Mouse (Mus musculus) liver, embryonic 14.5 days (tissue): ENCODE data around the gene Ptpn21. TPM values are rescaled to one million over a fixed set of nuclear protein-coding genes. Genes with fewer than 3 reads are reported as not detected.
A peak's percentile ranks its signal among the peaks of the same experiment; 100 is the strongest.

Experiments
- ATAC-seq: fragments of 200-750 bp; cut with Nextera tagmentation; 2 replicates; pipeline ENCODE4 v1.8.0; 2017; ENCODE audit warnings: moderate number of reproducible peaks, mild to moderate bottlenecking, moderate library complexity; ENCODE audit not compliant: insufficient read depth
- DNase-seq, 3 experiments: peaks; one replicate each; pipeline ENCODE4 v3.0.0-alpha.2; 2012 to 2013; ENCODE audit warnings: low read depth in 3 of 3, low spot score in 3 of 3
- H3K27ac ChIP-seq: fragments of 300-500 bp; sonication (generic); 2 replicates; pipeline ENCODE4 v1.5.1; 2014; ENCODE audit warnings: moderate library complexity, mild to moderate bottlenecking, control low read depth, inconsistent platforms
- H3K27me3 ChIP-seq: fragments of 300-500 bp; sonication (generic); 2 replicates; pipeline ENCODE4 v1.6.1; 2014; ENCODE audit warnings: mild to moderate bottlenecking, low read length, moderate library complexity; ENCODE audit not compliant: control insufficient read depth, insufficient read depth
- H3K36me3 ChIP-seq: fragments of 300-500 bp; sonication (generic); replicated peaks from 2 replicates; pipeline ENCODE4 v1.6.1; 2014; ENCODE audit warnings: low read depth; ENCODE audit not compliant: control insufficient read depth, insufficient read depth
- H3K4me1 ChIP-seq, 2 experiments: fragments of 200-500 bp in 1 of 2; fragments of 300-500 bp in 1 of 2; sonication (generic) in 1 of 2; replicated peaks; 2 replicates each; pipeline ENCODE4 v1.6.1; 2012 to 2014; ENCODE audit warnings: antibody characterized with exemption in 1 of 2, inconsistent platforms in 1 of 2, low read length in 1 of 2; ENCODE audit not compliant: control insufficient read depth in 2 of 2, insufficient read depth in 2 of 2
- H3K4me2 ChIP-seq: fragments of 300-500 bp; sonication (generic); 2 replicates; pipeline ENCODE4 v1.6.1; 2014; ENCODE audit warnings: low read depth, mild to moderate bottlenecking, control low read depth, moderate library complexity
- H3K4me3 ChIP-seq, 2 experiments: fragments of 200-500 bp in 1 of 2; fragments of 300-500 bp in 1 of 2; sonication (generic) in 1 of 2; 2 replicates each; pipeline ENCODE4 v1.5.1; 2012 to 2014; ENCODE audit warnings: low read depth in 2 of 2, low read length in 2 of 2, mild to moderate bottlenecking in 2 of 2, control low read depth in 1 of 2, inconsistent platforms in 1 of 2, moderate library complexity in 1 of 2; ENCODE audit not compliant: insufficient read depth in 1 of 2
- H3K9ac ChIP-seq: fragments of 300-500 bp; sonication (generic); replicated peaks from 2 replicates; pipeline ENCODE4 v1.6.1; 2014; ENCODE audit warnings: mild to moderate bottlenecking, control low read depth, moderate library complexity
- H3K9me3 ChIP-seq: fragments of 300-500 bp; sonication (generic); 2 replicates; pipeline ENCODE4 v1.6.1; 2016; ENCODE audit warnings: low read length, mixed read lengths; ENCODE audit not compliant: control insufficient read depth
- CTCF ChIP-seq: IDR thresholded peaks from 2 replicates; pipeline ENCODE4 v1.5.1; 2016; ENCODE audit warnings: antibody characterized with exemption, low read depth, control low read depth
- EP300 ChIP-seq: IDR thresholded peaks from 2 replicates; pipeline ENCODE4 v1.6.1; 2016; ENCODE audit warnings: antibody characterized with exemption, low read depth
- WGBS: fragments of 180-500 bp; shearing (Covaris S2); extraction: QIAGEN DNeasy Blood & Tissue Kit; methylation state at CpG from one replicate; pipeline ENCODE4 v1.1.7; 2014; ENCODE audit not compliant: insufficient replicate concordance; 5-methylcytosine and 5-hydroxymethylcytosine counted together
- polyA plus RNA-seq, 2 experiments: library from polyadenylated mRNA; depleted of rRNA in 1 of 2; stranded (reverse) in 1 of 2; unstranded in 1 of 2; fragments of >200 nt; fragmentation: Nextera tagmentation in 1 of 2; extraction: Ambion mirVana in 1 of 2; gene quantifications; 2 replicates each; pipeline versions ENCODE4 v1.2.1 to v1.2.3; 2012 to 2014

The Ptpn21 gene
- polyA plus RNA-seq, 2 experiments, result 1.9 to 2.3 TPM

DNA sequence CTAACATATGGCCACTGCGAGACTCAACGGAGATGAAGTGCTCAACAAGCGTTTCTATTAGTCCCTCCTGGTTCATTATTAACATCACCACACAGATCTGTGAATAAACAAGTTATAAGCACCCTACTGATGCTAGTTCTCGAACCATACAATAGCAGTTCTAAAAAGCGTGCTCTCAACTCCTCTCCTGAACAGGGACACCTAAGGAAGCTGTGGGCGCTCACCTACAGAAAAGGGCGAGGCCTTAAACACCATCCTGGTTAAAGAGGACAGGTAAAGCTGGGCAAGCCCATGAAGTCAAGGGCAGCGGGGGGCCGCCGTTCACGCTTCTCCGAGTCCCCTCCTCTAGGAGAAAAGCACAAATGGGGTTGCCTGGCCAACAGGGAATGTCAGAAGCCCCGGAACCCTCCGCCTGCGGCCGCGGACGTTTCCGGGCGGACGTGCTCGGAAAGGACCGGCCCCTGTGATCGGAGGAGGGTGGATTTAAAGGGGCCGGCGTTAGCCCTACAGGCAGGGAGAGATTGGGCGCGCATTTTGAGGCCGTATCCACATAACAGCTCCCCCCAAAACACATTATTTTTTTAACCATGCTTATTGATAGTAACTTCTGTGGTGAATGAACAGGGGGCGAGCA is 2.8 kb downstream of the Ptpn21 start:
- no peaks in the 10 kb centered on the region for H3K9me3 ChIP-seq
- TF ChIP-seq EP300 (no peak), CTCF (no peak)
- H3K36me3 ChIP-seq, result no peaks in the 10 kb centered on the region
- peaks cover 42% of the 10 kb centered on the region for H3K27me3 ChIP-seq
- under 1% methylated on average over 30 of the region's 30 CpGs for WGBS
- peak overlapping the region; percentile 87 for H3K4me2 ChIP-seq
- peaks cover 11 to 14% of the 10 kb centered on the region in 2 experiments for H3K4me1 ChIP-seq
- no peak overlapping the region for H3K27ac ChIP-seq
- H3K4me3 ChIP-seq, result peak overlapping the region; percentile 68 to 78
- ATAC-seq (peak; percentile 86), DNase-seq (peak; percentile 52 to 60 (median 57))
- peak overlapping the region; percentile 65 for H3K9ac ChIP-seq

DNA sequence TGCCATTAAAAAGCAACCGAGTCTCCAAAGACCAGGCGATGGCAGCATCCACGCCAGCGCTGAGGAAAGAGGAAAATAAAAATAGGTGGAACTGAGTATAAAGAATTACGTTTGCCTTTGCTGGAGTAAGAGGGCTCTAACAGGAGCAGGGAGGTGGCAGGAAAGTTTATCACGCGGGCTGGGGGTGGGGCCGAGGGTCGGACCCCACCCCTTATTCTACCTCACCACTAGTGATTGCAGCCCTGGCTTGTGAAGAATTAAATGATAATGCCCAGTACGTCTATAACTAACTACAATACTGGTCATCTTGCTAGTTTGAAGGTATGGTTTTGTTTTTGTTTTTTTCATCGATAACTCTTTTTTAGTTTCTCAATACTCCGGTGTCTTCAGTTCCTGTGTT is 3.4 kb downstream of the Ptpn21 start:
- Histone ChIP-seq H3K9me3 (no peaks in the 10 kb centered on the region), H3K4me2 (peak overlapping the region; percentile 87), H3K4me1 (peaks cover 11 to 14% of the 10 kb centered on the region in 2 experiments), H3K9ac (peak overlapping the region; percentile 65), H3K27ac (no peak overlapping the region), H3K36me3 (no peaks in the 10 kb centered on the region), H3K27me3 (peaks cover 36% of the 10 kb centered on the region), H3K4me3 (peak overlapping the region; percentile 68 to 78)
- ATAC-seq (peak; percentile 40; the same call in 1 of the 2 replicates), DNase-seq (no peak)
- 9% methylated on average over 12 of the region's 12 CpGs for WGBS
- TF ChIP-seq CTCF (no peak), EP300 (no peak)

DNA sequence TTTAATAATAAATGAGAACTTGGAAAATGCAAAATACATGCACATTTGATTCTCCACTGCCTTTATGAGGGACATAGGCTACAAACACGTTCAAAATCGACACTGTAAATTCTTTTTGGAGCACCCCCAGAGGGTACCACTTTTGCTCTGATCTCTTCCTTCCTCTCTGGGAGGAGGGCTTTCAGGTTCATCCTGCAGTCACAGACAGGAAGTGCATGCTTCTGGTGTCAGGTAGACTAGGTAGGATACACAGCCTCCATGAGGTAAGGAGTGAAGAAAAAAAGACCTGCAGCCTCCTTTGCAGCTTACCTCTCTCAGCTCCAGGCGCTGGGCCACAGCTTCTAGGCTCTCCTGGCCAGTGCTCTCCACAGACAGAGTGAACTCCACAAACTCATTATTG is 4.0 kb downstream of the Ptpn21 start:
- WGBS, result 44% methylated on average over 3 of the region's 3 CpGs
- Histone ChIP-seq H3K9ac (no peak overlapping the region; the same call in 1 of the 2 replicates), H3K9me3 (no peaks in the 10 kb centered on the region), H3K4me1 (peaks cover 11 to 14% of the 10 kb centered on the region in 2 experiments), H3K4me2 (peak overlapping the region; percentile 87), H3K4me3 (peak overlapping the region; percentile 52 to 68), H3K36me3 (no peaks in the 10 kb centered on the region), H3K27ac (no peak overlapping the region), H3K27me3 (peaks cover 30% of the 10 kb centered on the region)
- no peak for TF ChIP-seq EP300
- TF ChIP-seq CTCF, result no peak
- DNase-seq (no peak), ATAC-seq (no peak)

DNA sequence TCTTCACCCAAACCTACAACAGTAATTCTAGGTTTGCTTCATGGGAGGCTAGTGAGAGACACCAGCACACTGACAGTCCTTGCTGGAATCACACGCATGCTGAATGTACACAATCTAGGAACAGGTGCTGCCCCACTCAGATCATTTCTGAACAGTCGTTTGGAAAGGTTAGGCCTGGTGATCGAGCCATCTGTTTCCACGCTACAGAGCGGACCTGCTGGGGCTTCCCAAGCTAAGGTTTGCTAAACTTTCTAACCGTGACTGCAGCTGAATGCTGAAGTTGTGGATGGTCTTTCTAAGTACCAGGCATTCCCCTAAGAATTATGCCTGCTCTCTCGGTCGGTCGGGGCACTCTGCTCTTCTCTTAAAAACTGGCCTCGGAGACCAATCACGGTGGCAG is 6.5 kb downstream of the Ptpn21 start:
- Histone ChIP-seq H3K4me3 (no peak overlapping the region), H3K36me3 (no peaks in the 10 kb centered on the region), H3K27ac (no peak overlapping the region), H3K9ac (no peak overlapping the region), H3K27me3 (peaks cover 6% of the 10 kb centered on the region), H3K4me2 (no peak overlapping the region), H3K9me3 (no peaks in the 10 kb centered on the region), H3K4me1 (peaks cover 11 to 12% of the 10 kb centered on the region in 2 experiments)
- ATAC-seq, result no peak
- no peak for DNase-seq
- WGBS, result 76% methylated on average over 11 of the region's 11 CpGs
- no peak for TF ChIP-seq CTCF
- no peak for TF ChIP-seq EP300

DNA sequence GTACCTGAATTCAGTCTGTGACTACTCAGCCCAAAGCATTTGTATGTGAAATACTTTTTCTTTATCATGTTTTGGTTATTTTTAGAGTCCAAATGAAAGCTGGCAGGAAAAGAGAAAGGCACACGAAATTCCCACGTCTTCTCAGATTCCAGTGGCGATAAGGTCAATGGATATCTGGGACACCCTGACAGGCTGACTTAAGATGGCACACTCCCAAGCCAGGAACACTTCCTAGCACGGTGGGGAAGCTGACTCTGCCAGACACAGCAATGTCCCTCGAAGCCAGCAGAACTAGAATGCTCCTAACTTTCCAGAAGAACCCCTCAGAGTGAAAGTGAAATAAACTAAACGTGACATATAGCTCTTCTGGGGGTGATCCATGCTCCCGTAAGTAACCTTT is 10.0 kb downstream of the Ptpn21 start:
- DNase-seq, result no peak
- Histone ChIP-seq H3K36me3 (no peaks in the 10 kb centered on the region), H3K9ac (no peak overlapping the region), H3K4me2 (no peak overlapping the region), H3K4me1 (peaks cover 0 to 4% of the 10 kb centered on the region in 2 experiments; a peak in 2 of 4 replicates), H3K27me3 (no peaks in the 10 kb centered on the region), H3K9me3 (no peaks in the 10 kb centered on the region), H3K4me3 (no peak overlapping the region), H3K27ac (no peak overlapping the region)
- WGBS, result 56% methylated on average over 7 of the region's 7 CpGs
- no peak for TF ChIP-seq CTCF
- no peak for TF ChIP-seq EP300
- no peak for ATAC-seq
